Mouse (Mus musculus) embryonic facial prominence, embryonic 12.5 days (tissue): ENCODE measurements at regions not wholly inside any gene's neighbourhood (a gene's known extent, or its start where the extent isn't known, plus 50 kb on each side); places are given as distances from the start of the nearest gene placed in this dataset.

Source experiments
- ATAC-seq: fragments of 200-750 bp; cut with Nextera tagmentation; 2 replicates; pipeline ENCODE4 v1.8.0; 2017; ENCODE audit not compliant: insufficient number of reproducible peaks, insufficient read depth, low FRiP score, low TSS enrichment
- H3K27ac ChIP-seq: fragments of 300-500 bp; sonication (generic); 2 replicates; pipeline ENCODE4 v1.5.1; 2016; ENCODE audit warnings: mild to moderate bottlenecking
- H3K27me3 ChIP-seq: fragments of 300-500 bp; sonication (generic); 2 replicates; pipeline ENCODE4 v1.6.1; 2016; ENCODE audit warnings: mild to moderate bottlenecking, moderate library complexity
- H3K36me3 ChIP-seq: fragments of 300-500 bp; sonication (generic); 2 replicates; pipeline ENCODE4 v1.6.1; 2016; ENCODE audit warnings: mild to moderate bottlenecking
- H3K4me1 ChIP-seq: fragments of 300-500 bp; sonication (generic); 2 replicates; pipeline ENCODE4 v1.6.1; 2016
- H3K4me2 ChIP-seq: fragments of 300-500 bp; sonication (generic); replicated peaks from 2 replicates; pipeline ENCODE4 v1.6.1; 2016; ENCODE audit warnings: mild to moderate bottlenecking, moderate library complexity
- H3K4me3 ChIP-seq: fragments of 300-500 bp; sonication (generic); 2 replicates; pipeline ENCODE4 v1.5.1; 2016; ENCODE audit warnings: mild to moderate bottlenecking
- H3K9ac ChIP-seq: fragments of 300-500 bp; sonication (generic); 2 replicates; pipeline ENCODE4 v1.6.1; 2016; ENCODE audit warnings: mild to moderate bottlenecking, moderate library complexity
- H3K9me3 ChIP-seq: fragments of 300-500 bp; sonication (generic); 2 replicates; pipeline ENCODE4 v1.6.1; 2016; ENCODE audit warnings: mild to moderate bottlenecking, moderate library complexity
- WGBS: fragments of 180-500 bp; shearing (Covaris S2); methylation state at CpG from one replicate; pipeline ENCODE4 v1.1.7; 2016; 5-methylcytosine and 5-hydroxymethylcytosine counted together

DNA sequence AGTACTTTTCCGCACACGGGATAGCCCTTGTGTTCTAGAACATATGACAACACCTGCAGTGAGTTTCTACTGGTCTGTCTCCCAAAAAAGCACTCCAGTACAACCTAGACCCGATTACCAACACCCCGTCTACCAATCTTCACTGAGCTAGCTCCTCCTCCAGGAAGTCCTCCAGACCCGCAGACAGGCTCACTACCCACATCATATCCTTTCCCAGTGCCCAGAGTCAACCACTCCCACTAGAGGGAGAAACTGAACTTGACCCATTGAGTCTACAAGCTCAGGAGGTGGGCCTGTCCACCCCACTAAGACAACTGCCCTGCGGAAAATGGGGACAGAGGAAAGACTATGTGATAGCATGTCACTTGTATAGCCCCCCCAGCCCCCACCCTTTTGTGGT lies 51.2 kb upstream of the Ppp1r26 start:
- no peak overlapping the region for H3K4me2 ChIP-seq
- 85% methylated on average over 6 of the region's 6 CpGs for WGBS
- H3K9ac ChIP-seq: no peak overlapping the region
- ATAC-seq: no peak
- no peak overlapping the region for H3K4me3 ChIP-seq
- H3K27me3 ChIP-seq: no peaks in the 10 kb centered on the region
- no peaks in the 10 kb centered on the region for H3K4me1 ChIP-seq
- H3K9me3 ChIP-seq: no peaks in the 10 kb centered on the region
- H3K27ac ChIP-seq: no peak overlapping the region
- no peaks in the 10 kb centered on the region for H3K36me3 ChIP-seq
